Mouse (Mus musculus): ENCODE measurements around the gene Ubac2. TPM values are rescaled to one million over a fixed set of nuclear protein-coding genes. Genes with fewer than 3 reads are reported as not detected.
A peak's percentile ranks its signal among the peaks of the same experiment; 100 is the strongest.

Ubac2 gene
- total RNA-seq, 2 experiments from 2014 or later, result 48.4 to 51.8 TPM

DNA sequence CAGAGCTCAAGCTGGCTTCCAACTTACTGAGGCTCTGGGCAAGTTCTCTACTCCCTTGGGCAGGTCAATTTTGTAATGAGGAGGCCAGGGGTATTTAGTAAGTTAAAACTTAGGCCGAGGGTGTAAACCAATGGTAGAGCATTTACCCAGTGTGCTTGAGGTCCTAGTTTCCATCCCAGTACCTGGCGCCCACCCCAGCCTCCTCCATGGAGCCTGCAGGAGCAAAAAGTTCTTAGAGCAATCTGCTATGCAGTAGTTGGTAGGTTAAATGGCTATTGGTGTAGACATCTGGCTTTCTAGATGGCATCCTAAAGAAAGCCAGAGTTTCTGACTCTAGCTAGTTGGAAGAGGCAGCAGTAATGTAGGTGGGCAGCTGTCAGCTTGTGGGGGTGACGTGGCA lies 71.0 kb downstream of the Ubac2 start:
- no peak for DNase-seq (ENCODE audit: low spot score in 2 of 2)

DNA sequence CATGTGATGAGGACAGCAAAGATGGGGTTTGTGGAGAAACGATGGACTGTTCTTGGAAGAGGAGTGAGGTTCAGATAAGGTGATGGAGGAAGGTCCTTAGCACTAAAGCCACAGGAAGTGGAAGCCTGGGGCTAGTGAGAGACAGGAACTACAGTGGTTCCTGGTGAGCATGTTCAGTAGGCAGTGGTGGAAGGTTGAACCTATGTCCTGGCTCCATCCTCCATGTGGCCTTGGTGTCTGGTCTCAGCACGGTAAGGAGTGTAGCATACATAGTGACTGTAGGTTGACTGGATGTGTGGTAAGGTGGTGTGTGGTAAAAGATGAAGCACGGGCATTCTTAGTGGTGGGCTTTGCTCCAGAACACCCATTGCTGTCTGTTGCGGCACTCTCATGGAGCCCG lies 71.5 kb downstream of the Ubac2 start:
- DNase-seq (ENCODE audit: low spot score in 2 of 2), result no peak

DNA sequence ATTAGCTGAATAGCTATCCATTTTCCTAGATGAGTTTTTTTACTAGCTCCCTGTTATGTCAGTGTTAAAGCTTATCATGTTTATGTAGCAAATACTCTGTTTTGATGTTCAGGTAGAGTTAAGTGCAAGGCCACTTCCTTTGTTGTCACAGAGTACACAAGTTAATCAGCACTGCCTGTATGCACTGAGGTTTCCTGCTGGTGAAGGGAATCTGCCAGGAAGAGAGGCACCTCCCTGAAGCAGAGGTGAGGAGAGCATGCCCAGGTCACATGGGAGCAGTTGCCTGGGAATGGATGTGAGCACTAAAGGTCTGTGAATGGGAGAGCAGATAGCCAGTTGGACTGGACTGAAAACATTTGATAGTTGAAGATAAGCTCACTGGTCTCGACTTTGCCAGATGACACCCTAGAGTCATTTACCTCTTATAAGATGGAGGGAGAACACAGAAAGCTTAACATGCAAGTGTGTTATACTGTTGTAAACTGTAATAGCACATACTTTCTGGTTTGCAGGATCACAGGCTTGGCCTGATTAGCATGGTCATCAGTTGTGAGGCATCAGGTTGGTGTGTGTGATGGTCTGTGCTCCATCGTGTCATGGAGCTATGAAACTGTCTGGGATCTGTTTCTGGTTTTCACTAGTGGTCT lies 73.1 kb downstream of the Ubac2 start:
- no peak for DNase-seq (ENCODE audit: low spot score in 2 of 2)

DNA sequence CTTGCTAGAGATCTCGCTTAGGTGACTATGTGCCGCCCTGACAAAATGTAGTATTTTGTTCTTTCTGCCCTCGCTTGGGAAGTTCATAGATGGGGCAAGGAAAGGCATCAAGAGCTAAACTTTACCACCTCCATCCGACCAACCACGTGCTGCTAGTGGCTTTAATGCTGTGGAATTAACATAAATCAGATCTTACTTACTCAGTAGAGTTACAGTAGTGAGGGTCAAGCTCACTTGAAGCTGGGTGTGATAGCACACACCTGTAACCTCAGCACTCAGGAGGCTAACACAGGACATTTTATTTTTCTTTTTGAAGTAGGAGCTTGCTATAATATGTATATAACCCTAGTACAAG lies 73.6 kb downstream of the Ubac2 start:
- DNase-seq (ENCODE audit: low spot score in 2 of 2), result no peak

DNA sequence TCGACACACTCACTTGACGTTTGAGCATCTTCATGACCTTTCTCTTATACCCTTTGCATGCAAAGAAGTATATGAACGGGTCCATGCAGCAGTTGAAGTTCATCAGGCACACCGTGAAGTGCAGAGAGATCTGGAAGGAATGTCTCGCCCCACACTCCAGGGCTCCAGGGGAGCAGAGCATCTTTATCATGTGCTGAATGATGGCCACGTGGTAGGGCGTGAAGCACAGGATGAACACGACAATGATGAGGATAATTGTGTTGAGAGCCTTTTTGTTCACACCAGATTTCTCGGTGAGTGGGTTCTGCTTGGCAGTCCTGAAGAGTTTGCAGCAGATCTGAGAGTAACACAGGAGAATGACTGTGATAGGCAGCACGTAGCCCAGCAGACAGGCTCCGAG lies 75.7 kb downstream of the Ubac2 start:
- DNase-seq (ENCODE audit: low spot score in 2 of 2), result no peak

DNA sequence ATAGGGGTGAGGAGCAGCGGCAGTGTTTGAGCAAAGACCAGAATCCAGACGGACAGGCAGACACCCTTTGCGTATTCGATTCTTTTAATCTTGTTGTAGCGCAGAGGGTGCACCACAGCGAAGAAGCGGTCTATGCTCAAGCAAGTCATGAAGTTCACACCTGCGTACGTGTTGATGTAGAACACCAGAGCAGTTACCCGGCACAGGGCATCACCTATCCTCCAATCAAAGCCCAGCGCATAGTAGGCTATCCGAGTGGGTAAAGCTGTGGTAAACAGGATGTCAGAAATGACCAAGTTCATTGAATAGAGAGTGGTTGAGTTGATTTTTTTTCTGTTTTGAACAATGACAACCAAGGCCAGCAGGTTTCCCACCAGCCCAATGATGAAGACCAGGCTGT lies 76.2 kb downstream of the Ubac2 start:
- DNase-seq (ENCODE audit: low spot score in 2 of 2), result no peak

DNA sequence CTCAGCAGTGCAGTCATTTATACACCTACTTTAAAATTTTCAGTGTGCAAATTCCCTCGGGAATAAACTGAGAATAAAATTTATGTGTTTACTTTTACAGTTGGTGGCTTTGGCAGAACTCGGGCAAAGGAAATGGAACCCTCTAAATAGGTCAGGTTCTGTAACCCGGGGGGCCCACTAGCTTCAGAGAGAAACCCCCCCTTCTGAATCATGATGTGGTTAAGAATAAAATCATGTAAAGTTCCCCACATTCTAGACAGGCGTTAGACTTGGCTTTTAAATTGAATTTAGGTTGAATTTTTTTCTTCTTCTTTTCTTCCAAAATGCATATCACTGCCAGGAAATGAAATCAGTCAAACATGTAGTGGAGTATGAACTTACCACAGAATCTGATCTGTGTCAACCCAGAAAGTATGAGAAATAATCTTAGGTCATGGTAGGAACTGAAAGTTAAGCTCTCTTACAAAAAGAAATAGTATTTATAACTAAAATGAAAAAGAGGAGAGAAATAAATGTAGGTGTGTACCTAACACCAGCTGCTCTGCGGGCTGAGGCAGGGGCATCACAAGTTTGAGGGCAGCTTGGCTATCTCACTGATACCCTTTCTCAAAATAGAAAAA lies 76.9 kb downstream of the Ubac2 start:
- DNase-seq (ENCODE audit: low spot score in 2 of 2), result no peak

DNA sequence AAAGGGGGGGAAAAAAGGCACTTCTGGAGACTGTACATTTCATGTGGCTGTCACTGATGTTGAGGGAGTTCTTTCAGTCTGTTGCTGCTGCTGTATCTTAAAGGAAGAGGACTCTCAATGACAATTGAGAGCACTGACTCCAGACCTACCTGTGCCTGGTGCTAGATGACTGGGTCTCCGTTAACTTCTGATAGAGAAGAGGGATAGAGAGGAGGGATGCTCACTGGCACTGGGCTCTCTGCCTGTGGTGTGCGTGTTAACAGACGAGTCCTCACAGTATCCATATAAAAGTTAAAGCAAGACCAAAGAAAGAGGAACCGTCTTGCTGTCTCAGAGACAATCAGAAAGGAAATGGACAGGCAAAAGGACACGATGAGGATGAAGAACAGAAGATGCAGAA lies 77.9 kb downstream of the Ubac2 start:
- no peak for DNase-seq (ENCODE audit: low spot score in 2 of 2)

DNA sequence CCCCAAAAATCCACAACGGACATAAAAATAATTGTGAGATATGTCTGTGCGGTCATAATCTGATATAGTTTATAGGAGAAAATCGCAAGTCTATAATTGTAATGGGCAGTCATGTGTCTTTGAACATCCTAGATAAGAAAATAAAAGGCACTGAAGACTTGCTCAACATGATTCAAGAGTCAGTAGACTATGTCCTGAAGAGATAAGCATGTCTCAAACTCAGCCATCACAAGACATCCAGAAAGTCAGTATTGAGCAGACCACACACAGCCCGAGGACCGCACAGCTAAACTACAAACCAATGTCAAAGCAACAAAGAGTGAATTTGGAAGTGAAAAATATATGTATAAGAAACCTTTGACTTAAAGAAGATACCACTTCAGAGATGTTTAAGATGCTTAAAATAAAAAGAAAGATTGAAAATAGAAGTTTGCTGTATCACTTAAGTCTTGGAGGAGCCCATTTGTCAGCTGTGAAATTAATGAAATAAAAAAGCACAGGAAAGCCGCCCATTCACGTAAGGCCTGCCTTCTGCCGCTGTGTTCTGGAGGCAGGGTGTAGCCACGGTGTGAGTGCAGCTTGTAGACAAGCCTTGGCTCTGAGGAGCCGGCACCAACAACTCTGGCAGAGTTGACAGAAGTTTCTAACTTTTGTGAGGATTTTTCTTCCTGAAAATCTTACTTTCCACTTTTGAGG lies 78.9 kb downstream of the Ubac2 start:
- DNase-seq (ENCODE audit: low spot score in 2 of 2), result peak in 1 of 2 experiments; percentile 28

DNA sequence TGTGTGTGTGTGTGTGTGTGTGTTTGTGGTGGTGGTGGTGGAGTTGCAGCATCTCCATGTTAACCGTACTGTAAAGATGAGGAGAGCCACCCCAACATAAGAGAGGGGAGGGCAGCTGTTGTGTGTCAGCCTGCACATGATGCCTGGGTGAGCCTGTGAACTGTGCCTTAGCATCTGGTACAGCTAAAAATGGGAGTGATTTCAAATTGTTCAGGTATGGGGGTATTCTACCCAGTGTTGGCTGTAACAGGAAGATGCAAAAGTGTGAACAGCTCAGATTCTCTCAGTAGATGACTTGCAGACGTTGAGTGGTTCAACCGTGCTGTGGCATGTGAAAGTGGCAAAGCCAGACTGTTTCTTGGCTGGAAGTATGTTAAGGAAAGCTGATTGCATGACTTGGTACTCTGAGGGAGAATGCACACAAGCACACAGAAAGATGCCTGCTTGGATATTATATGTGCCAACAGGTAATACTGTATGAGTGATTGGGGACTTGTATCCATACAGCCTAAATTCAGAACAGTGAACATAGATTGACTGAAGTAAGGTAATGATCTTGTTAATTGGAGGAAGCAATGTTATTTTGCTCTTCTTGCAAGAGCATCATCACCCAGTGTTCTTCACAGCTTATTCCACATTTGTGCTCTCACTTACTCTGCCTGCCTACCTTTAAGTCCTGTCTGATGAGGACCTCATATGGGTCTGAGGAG lies 79.8 kb downstream of the Ubac2 start:
- no peak for DNase-seq (ENCODE audit: low spot score in 2 of 2)

DNA sequence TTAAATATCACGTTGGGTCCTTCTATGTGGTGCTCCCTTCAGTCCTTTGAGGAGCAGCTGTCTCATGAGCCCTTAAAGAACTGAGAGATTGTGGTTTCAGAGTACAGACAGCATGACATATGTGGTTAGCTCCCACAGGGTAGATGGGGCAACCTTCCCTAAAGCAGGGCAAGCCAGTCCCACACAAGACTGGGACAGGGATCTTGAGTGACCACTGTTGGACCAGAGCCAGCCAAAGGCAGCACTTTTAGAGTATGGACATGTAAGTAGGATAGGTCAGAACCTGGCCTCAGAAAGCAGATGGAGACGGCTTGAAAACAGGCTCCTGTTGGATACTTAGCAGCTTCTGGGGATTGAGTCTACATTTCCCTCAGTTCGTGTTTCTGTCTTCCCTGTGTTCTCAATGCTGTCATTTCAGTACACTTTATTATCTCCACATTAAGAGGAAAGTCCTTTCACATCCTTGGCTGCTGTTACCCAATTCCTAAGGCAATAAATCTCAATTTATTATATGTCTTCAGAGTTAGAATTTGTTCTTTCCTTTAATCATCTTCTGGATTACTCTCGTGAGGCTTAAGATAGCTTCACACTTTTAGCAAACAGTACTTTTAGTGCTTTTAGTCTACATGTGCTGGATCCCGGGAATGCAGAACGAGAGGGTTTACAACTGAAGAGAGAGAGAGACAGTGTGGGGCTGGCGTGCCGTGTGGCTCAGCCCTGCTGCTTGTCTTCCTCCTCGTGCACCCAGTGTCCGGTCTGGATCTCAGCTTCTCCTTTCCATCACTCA lies 80.5 kb downstream of the Ubac2 start:
- no peak for DNase-seq (ENCODE audit: low spot score in 2 of 2)

DNA sequence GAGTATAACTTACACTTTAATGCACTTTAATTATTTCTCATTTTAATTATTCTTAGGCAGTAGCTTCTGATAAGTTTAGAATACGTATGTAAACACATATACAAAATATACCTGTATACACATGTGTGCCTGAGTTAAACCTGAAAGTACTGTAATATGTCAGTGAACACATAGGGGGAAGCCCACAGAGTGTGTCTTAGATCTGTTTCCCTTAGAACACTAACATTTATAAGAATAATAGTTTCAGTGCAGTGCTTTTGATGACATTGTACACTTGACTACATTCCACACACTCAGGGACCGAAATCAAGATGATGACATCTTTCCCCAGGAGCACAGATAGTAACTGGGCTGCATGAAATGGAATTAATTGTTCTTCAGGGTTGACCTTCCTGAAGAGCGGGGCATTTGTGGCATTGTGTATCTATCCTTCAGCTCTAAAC lies 81.1 kb downstream of the Ubac2 start:
- DNase-seq (ENCODE audit: low spot score in 2 of 2), result no peak

DNA sequence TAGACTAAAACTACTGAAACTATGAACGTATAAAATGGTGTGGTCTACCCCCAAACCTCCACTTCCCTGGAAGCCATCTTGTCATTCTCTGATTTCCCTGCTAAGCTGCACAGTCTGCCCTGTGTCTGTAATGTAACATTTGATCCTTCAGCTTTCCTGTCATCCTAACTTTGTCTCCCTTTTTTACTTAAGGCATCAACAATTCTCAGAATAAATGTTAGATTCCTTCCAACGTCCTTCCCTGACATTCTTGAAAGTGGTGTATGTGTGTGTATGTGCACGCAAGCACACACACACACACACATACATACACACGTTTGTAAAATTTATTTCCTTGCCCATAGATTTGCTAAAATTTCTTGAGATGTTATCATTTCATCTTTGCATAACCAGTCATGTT lies 81.6 kb downstream of the Ubac2 start:
- no peak for DNase-seq (ENCODE audit: low spot score in 2 of 2)

DNA sequence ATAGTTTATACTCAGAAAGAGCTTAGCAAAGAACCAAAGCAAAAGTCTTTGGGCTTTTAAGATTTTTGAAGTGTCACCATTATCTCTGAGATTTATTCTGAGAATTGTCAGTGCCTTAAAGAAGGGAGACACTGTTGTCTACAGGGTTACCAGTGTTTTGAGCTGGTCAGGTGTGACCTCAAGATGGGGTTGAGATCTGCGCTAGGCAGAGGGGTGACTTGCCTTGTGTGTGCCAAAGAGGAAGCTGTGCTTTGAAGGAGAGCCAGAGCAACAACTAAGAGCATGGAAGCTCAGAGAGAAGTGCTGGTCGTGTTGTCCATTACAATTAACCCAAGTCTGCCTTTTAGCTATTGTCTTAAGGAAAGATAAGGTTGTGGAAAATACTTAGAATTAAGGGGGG lies 82.1 kb downstream of the Ubac2 start:
- DNase-seq (ENCODE audit: low spot score in 2 of 2), result no peak

DNA sequence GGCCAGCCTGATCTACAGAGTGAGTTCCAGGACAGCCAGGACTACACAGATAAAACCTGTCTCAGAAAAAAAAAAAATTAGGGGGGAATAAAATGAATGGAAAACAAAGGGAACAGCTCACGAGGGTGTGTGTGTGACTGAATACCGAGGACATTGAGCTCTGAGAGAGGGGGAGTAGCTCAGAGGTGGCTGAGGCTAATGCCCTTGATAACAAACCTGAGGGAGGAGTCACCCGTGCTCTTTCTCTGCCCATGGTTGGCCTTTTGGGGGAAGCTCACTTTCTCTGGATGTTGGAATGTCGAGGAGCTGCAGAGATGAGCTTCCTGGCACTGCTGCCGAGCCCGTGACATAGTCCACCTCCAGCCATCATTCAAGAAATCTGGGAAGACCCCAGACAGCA lies 82.6 kb downstream of the Ubac2 start:
- DNase-seq (ENCODE audit: low spot score in 2 of 2), result no peak

DNA sequence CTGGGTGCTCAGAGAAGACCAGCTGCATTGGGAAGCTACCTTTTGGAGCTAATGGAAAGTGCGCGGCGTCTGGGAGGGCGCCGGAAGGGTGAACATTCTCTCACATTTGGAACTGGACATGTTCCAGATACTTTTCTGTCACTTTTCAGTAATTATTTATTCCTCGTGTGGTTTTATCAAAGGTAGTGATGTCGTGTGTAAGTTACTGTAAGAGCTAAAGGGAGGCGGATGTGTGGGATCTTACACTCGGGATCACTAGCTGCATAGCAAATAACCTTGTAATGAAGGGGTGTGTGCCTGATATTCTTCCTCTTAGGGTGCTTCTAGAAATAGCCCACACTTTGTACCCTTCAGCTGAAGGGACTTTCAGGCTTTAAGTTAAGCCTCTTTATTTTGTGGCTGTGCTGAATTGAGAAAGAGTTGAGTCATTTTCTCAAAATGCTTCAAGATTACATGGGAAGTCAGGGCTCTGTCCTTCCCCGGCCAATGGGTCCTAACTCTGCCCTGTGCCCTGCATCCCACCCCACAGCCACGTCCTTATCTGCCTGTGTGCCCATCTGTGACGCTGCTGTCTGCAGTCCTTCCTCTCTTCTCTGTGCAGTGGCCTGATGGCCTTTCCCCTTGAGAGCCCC lies 83.2 kb downstream of the Ubac2 start:
- no peak for DNase-seq (ENCODE audit: low spot score in 2 of 2)

DNA sequence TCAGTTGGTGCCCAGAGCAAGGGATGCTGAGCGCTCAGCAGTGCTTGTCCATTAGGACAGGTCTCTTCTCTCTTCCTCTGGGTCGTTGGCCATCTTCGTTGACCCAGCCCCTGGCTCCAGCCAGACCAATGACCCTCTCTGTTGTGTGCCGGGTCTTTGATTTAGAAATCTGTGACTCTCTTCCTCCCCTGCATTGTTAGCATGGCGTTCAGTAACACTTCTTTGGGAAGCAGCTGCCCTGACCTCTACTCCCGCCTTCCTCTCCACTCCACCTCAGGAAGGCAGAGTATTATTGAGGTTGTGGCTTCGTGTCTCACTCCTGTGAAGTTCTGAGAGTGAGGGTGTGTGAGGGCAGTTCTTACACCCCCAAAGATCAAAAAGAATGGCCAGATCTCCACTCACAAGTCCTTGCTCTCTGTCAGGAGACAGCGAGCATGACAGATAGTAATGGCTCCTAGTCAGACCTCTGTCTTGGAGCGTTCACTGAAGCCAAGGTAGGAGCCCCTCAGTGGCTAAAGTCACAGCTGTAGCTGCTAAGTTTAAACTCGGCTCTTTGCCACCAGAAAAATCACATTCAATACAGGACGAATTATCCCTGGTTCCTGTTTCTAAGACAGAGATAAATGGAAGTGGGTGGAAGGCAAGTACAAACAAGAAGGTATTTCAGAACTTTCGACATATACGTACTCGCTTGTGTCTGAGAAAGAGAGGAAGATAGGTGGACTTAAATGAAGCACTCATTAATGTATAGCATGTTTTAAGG lies 83.9 kb downstream of the Ubac2 start:
- DNase-seq (ENCODE audit: low spot score in 2 of 2), result no peak

DNA sequence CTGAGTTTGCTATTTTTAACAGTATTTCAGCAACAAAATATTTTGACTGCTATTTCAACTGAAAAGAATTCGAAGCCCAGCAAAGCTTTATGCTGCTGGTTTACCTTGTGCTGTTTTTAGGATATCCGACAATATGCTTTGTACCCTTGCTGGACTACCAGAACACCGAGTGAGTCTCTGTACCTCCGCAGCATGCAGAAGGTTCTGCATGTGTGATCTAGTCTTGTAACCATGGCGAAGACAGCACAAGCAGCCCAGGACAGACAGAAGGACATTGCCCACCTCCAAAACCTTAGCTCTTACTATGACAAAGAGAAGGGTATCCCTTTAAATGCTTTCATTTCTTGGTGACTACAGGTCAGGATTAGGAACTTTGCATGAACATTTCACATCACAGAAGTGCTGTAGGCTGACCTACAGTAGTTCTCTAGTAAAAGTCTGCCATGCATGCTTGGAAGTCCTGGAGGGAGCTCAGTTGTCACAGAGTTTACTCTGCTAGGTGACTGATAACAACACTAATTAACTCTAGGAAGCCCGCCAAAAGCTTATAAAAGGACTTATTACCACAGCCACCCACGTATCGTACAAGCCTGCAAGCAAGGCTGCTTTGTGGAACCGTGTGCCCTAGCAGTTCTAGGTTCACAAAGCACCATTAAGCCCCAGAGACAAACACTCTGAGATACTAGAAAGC lies 85.0 kb downstream of the Ubac2 start:
- peak in 1 of 2 experiments; percentile 64 for DNase-seq (ENCODE audit: low spot score in 2 of 2)

DNA sequence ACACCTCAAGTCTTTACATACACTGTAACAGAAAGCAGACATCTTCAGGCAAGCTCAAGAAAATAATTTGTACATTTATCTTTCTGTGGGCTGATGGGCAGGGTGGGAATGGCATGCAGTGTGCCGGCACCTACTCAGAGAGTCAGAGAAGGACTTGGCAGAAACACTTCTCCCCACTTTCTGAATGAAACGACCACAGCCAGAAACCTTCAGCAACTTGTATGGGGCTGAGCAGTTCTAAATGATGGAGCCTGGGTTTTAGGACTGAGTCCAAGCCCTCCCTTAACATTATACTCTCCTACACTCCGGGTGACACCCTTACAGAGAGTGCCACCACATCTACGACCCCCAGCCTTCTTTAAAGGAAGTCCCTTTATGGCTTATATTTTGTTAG lies 85.5 kb downstream of the Ubac2 start:
- no peak for DNase-seq (ENCODE audit: low spot score in 2 of 2)

DNA sequence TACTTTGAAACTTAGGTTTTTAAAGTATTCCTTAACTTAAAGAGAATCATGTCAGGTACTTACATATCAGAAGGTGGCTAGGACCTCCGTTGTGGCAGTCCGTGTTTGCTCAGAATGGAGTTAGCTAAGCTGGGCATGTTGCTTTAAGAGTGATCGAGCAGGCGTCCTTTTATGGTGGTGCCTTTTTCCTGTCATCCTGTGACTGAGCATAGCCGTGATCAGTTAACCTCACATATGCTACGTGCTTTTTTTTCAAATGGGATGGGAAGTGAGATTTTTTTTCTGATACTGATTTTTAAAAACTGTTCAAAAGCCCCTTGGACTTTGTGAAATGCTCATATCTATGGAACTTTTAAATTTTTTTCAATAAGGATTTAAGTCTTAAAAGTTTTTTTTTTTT lies 86.6 kb downstream of the Ubac2 start, which contains the start of gene Gpr183:
TSS of gene Gpr183 (minus strand) at position 206 of the 400 bp plus-strand sequence.
- no peak for DNase-seq (ENCODE audit: low spot score in 2 of 2)
